Mouse (Mus musculus): ENCODE measurements at regions not wholly inside any gene's neighbourhood (a gene's known extent, or its start where the extent isn't known, plus 50 kb on each side); places are given as distances from the start of the nearest gene placed in this dataset.

DNA sequence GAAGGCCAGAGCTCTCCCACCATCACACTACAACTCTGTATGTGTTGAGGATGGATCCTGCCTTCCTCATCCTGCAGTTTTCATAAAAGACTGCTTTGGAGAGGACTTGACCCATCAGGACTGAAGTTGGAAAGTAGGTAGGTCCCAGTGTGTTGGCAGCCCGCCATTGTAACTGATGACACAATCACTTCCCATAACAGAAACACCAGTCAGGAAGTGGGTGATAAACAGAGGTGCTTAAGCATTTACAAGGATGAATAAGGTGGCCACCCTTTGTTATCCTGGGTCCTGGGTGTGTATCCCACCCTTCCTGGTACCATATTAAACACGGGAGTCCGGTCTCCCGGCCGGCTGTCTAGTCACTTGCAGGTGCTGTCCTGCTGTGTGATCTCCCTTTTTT lies 118.3 kb downstream of the Snx10 start:
- DNase-seq (ENCODE audit: low spot score), result no peak

DNA sequence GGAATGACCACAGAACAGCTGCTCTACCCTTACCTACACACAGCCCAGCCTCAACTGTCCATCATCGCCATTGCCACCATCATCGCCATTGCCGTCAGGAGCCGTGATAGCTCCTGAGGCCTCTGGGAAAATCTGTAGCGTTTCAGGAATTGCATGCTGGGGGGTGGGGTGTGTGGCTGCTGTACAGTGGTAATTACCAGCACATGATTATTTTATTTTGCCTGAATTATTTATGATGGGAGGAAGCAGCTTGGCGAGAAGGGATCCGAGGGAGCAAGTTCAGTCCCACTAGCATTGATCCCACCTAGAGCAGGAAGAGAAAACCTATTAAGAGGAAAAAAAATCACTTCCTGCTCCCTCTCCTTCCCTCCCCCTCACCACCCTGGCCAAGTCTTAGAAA lies 125.1 kb downstream of the Snx10 start:
- DNase-seq (ENCODE audit: low spot score), result no peak

- DNase-seq (ENCODE audit: low spot score), result no peak
Measured at GRCm38 (mm10) chr6:51653753-51654152, 130.1 kb downstream of the Snx10 start.

DNA sequence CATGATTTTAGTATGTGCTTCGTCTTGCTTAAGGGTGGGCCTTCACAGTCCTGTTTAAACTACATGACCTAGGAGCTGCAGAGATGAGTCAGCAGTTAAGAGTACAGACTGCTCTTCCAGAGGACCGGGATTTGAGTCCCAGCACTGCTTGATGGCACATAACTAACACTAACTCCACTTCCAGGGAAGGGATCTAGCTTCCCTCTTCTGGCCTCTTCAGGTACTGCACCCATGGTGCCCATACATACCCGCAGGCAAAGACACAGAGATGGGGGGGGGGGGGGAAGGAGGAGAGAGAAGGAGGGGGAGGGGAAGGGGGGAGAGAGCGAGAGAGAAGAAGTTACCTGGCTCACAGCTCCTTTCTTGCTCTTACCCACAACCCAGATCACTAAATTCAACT lies 131.3 kb downstream of the Snx10 start:
- no peak for DNase-seq (ENCODE audit: low spot score)

GRCm38 (mm10) chr6:51656078-51656477 lies 132.4 kb downstream of the Snx10 start:
- DNase-seq (ENCODE audit: low spot score), result no peak

GRCm38 (mm10) chr6:51656883-51657640 lies 133.4 kb downstream of the Snx10 start:
- DNase-seq (ENCODE audit: low spot score), result no peak

GRCm38 (mm10) chr6:51658360-51658759 lies 134.7 kb downstream of the Snx10 start:
- no peak for DNase-seq (ENCODE audit: low spot score)

GRCm38 (mm10) chr6:51663178-51663577 lies 139.5 kb downstream of the Snx10 start:
- DNase-seq (ENCODE audit: low spot score), result no peak

GRCm38 (mm10) chr6:51664049-51664448 lies 140.3 kb downstream of the Snx10 start:
- no peak for DNase-seq (ENCODE audit: low spot score)

- DNase-seq (ENCODE audit: low spot score), result no peak
Measured at GRCm38 (mm10) chr6:51667022-51667421, 143.3 kb downstream of the Snx10 start.

- no peak for DNase-seq (ENCODE audit: low spot score)
Measured at GRCm38 (mm10) chr6:51675342-51675945, 151.7 kb downstream of the Snx10 start.

DNA sequence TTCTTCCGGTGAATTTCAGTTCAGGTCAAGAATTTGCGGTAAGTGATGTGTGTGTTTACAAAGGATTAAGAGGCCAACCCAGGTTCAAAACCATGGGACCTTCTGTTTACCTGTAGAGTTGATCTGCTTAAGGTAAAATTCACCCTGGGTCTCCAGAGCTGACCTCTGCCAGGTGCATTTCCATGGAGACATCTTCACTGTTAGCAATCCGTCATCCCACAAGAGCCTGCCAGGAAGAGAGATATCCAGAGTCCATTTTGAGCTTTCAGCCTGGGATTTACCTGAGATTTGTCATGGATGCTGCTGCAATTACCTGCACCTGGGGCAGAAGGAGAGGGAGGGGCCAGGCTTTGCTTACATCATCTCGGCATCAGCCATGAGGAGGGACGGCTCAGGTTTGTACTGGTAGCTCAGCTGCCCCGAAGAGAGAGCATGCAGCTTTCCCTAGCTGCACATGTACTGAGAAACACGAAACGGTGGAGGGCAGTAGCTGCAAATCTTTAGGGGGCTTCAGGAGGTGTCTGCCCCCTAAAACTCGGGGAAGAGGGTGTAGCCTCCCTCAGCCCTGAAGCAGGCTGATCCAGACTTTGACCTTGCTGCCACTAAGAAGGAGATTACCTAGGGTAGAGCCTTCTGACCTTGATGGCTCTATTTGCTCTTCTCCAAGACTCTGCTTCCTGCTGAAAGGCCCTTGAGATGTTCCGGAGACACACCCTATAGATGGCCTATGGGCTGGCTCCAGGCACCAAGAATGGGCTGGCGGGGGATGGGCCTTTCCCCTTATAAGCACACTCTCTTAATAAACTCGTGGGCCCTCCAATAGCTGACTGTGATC lies 153.7 kb downstream of the Snx10 start:
- no peak for DNase-seq (ENCODE audit: low spot score)

DNA sequence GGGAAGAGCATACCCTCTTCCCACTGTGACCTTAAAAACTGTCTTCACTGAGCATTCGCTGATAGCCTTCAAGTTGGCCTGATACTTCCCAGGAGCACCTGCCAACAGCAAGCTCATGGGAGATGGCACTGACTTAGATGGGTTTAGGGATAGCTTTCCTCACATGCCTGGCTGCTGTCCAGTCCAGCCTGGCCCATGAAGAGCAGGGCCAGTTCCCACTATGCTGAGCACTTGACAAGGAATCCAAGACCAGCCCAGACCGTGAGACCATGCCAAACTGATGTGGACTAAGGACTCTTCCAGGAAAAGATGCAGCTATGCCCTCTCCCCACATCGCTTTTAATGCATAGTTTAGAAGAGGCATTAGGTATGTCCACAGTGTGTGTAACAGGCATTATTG lies 155.0 kb downstream of the Snx10 start:
- DNase-seq (ENCODE audit: low spot score), result no peak

DNA sequence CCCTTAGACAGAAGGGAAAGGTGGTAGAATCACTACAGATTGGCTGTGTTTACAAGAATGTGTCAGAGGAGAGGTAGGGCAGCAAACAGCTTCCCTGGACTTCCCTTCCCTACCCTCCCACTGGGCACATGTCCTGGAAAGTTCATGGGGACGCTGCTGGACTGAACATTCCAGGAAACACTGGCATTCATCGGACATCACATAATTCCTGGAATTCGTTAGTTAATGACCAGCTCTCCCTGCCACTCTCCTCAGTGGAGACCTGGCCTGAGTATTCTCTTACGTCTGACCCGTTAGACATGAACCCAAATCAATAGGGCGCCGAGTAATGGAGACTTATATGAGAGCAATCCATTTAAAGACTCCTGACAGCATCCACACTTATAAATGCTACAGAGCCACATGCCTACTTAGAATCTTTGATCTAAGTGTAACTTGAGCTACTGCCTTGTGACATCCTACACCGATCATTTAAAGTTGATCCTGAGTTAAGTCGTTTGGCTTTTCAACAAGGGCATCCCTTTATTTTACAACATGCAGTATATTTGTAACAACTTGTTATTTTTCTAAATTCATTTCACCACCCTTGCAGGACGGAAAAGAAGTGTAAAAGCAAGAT lies 156.6 kb downstream of the Snx10 start:
- DNase-seq (ENCODE audit: low spot score), result no peak

DNA sequence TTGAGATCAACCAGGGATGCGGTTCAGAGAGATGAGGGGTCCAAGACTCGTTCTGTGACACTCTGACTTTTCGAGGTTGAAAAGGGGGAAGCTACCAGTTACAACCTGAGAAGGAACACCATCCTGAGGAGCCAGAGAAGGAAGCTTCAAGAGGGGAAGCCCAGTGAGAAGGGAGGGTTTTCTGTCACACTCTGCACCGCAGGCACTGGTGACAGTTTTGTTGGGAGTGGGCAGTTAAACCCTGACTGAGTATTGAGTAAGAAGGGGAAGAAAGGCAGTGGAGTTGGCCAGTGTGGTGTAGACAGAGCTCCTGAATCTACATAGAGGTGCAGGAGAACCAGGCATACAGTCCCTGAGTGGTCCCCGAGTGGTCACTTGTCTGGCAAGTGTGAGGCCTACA lies 159.4 kb downstream of the Snx10 start:
- no peak for DNase-seq (ENCODE audit: low spot score)

DNA sequence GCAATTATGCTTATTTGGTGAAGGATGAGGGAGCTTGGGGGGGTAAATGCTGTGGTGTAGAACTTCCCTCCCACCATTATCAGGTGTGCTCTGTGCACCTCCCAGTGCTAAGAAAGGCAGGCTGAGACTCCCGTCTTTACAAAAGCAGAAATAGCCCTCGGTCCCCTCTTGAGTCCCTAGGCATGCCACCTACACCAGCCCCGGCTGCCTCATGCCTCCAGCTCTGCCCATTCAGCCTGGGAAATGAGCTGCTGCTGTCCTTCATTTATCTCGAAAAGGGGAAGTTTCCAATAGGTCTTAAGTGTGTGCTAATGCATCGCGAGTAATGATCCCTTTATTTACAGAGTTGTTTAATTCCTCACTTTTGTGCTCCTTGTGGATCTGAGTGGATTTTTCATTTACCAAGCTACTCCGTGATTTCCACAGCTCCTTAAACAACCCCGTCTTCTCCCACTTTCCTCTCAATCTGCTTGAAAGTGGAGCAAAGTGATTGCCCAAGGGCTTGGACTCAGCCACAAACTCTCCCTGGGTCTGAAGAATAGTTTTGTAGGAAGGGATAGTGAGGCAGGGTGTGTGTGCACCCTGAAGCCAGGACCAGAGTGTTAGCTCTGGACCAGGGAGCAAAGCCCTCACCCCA lies 162.1 kb downstream of the Snx10 start:
- DNase-seq (ENCODE audit: low spot score), result no peak

DNA sequence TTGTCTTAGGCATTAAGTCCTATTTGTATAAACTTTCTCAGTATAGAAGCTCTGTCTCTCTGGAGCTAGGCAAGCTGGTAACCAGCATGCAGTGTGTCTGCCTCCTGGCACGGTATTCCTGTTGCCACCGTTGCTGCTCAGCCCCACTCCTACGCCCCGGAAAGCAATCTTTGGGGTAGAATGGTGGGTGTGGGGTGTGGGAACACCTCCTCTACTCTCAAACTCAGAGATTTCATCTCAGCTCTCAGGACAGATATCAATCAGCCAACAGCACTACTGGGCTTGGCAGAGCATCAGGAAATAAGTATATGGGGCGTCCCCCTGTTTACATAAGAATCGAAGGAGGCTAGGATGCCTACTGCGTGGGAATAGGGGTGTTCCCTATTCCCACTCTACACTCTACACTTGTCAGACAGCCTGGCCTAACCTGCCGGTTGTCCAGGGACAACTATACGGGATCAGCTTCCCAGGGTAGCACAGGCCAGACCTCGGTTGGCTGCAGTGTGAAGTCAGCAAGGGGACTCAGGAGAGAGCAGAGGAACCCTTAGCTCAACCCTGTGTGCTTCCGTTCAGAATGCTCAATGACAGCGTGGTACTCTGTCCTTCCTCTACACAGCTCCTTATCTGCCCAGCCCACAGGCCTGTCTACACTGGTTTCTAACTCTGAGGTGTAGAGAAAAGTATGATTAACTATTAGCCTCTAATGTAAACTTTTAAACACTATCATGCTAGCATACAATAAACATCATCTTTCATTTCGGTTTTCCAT lies 167.3 kb downstream of the Snx10 start:
- no peak for DNase-seq (ENCODE audit: low spot score)

DNA sequence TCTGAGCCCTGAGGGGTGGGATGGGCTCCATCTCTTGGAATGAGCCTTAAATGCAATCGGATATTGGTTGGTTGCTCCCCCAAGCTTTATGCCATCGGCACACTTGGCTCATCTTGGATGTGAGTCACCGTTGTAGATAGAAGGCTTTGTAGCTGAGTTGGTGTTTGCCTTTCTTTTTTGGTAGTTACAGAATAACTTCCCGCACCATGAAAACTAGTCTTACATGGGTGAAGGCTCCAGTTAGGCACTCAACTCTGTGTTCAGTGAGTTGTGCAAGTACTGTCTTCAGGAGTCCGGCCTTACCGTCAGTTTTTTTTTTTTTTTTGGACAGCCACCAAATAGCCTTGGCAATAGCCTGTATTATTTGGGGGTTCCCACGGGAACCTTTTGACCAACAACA lies 170.3 kb downstream of the Snx10 start:
- no peak for DNase-seq (ENCODE audit: low spot score)

GRCm38 (mm10) chr6:51696396-51696795 lies 172.7 kb downstream of the Snx10 start:
- no peak for DNase-seq (ENCODE audit: low spot score)

GRCm38 (mm10) chr6:51697754-51698153 lies 174.1 kb downstream of the Snx10 start:
- DNase-seq (ENCODE audit: low spot score), result no peak

DNA sequence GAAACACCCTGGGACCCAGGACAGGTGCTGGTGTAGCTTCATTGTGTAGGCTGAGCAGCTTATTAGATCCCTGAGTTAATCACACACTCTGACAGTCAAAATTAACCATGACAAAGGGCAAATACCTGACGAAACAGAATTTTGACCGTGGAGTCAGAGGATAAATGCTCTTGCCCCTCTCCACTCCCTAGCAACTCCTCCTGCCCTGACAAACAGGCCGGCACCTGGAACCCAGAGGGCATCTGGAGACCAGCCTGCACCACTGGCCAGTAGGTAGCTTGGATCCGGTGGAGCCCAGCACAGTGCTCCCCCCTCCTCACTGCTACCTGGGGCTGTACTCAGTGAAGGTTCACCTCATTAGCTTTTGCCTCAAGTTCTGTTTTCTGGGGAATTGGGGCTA lies 174.5 kb downstream of the Snx10 start:
- DNase-seq (ENCODE audit: low spot score), result no peak

All from ovary, postnatal 36 days (tissue).